Mouse (Mus musculus) kidney, embryonic 14.5 days (tissue): ENCODE results near the gene Gm43191. TPM values are rescaled to one million over a fixed set of nuclear protein-coding genes. Genes with fewer than 3 reads are reported as not detected.
A peak's percentile ranks its signal among the peaks of the same experiment; 100 is the strongest.

Experiments used
- ATAC-seq: fragments of 200-750 bp; cut with Nextera tagmentation; 2 replicates; pipeline ENCODE4 v1.8.0; 2017; ENCODE audit warnings: moderate number of reproducible peaks, mild to moderate bottlenecking, moderate TSS enrichment, moderate library complexity; ENCODE audit not compliant: low FRiP score, low TSS enrichment
- H3K27ac ChIP-seq: fragments of 300-500 bp; sonication (generic); 2 replicates; pipeline ENCODE4 v1.5.1; 2014; ENCODE audit warnings: low read depth, mild to moderate bottlenecking, low read length, moderate library complexity, mixed read lengths
- H3K27me3 ChIP-seq: fragments of 300-500 bp; sonication (generic); 2 replicates; pipeline ENCODE4 v1.6.1; 2014; ENCODE audit warnings: mild to moderate bottlenecking, low read length; ENCODE audit not compliant: control insufficient read depth, insufficient read depth
- H3K36me3 ChIP-seq: fragments of 300-500 bp; sonication (generic); 2 replicates; pipeline ENCODE4 v1.6.1; 2014; ENCODE audit warnings: low read length, mixed read lengths; ENCODE audit not compliant: control insufficient read depth, insufficient read depth
- H3K4me1 ChIP-seq: fragments of 300-500 bp; sonication (generic); 2 replicates; pipeline ENCODE4 v1.6.1; 2014; ENCODE audit warnings: low read length, mixed read lengths; ENCODE audit not compliant: control insufficient read depth, insufficient read depth
- H3K4me2 ChIP-seq: fragments of 300-500 bp; sonication (generic); replicated peaks from 2 replicates; pipeline ENCODE4 v1.6.1; 2014; ENCODE audit warnings: low read depth, mild to moderate bottlenecking, low read length
- H3K4me3 ChIP-seq: fragments of 300-500 bp; sonication (generic); 2 replicates; pipeline ENCODE4 v1.5.1; 2014; ENCODE audit warnings: mild to moderate bottlenecking, low read length
- H3K9ac ChIP-seq: fragments of 300-500 bp; sonication (generic); 2 replicates; pipeline ENCODE4 v1.6.1; 2014; ENCODE audit warnings: low read depth, mild to moderate bottlenecking, low read length, moderate library complexity
- H3K9me3 ChIP-seq: fragments of 300-500 bp; sonication (generic); 2 replicates; pipeline ENCODE4 v1.6.1; 2016; ENCODE audit warnings: low read length; ENCODE audit not compliant: control insufficient read depth
- WGBS: fragments of 180-500 bp; shearing (Covaris S2); extraction: QIAGEN DNeasy Blood & Tissue Kit; methylation state at CpG from one replicate; pipeline ENCODE4 v1.1.7; 2014; 5-methylcytosine and 5-hydroxymethylcytosine counted together
- polyA plus RNA-seq: library from polyadenylated mRNA; unstranded; fragments of >200 nt; fragmentation: Nextera tagmentation; extraction: Ambion mirVana; gene quantifications from 2 replicates; pipeline ENCODE4 v1.2.1, GENCODE M21; 2014

Gm43191 gene
- polyA plus RNA-seq: not detected in 2 replicates

- ATAC-seq: no peak
- H3K9me3 ChIP-seq: no peaks in the 10 kb centered on the region
- no peak within 1 kb of the TSS for H3K4me3 ChIP-seq
Observed at GRCm38 (mm10) chr3:116681160-116681559, at the start of gene Gm43191. Gene Gm43191 (minus strand): TSS chr3:116681260.

GRCm38 (mm10) chr3:116729483-116730174 is 48.6 kb upstream of the Gm43191 start:
- H3K4me1 ChIP-seq: 0 out of 2 replicates have a peak, but pooled peaks cover 4% of the 10 kb centered on the region
- H3K4me2 ChIP-seq: no peak overlapping the region
- no peaks in the 10 kb centered on the region for H3K9me3 ChIP-seq
- H3K27me3 ChIP-seq: no peaks in the 10 kb centered on the region
- H3K36me3 ChIP-seq: no peaks in the 10 kb centered on the region
- no peak overlapping the region for H3K4me3 ChIP-seq
- ATAC-seq: no peak
- H3K9ac ChIP-seq: no peak overlapping the region
- WGBS: 84% methylated on average over 2 of the region's 2 CpGs
- no peak overlapping the region for H3K27ac ChIP-seq

More at GRCm38 (mm10) chr3:116681160-116681559, at the start of gene Gm43191:
- Histone ChIP-seq H3K27me3 (no peaks in the 10 kb centered on the region), H3K27ac (no peak within 1 kb of the TSS), H3K4me2 (no peak within 1 kb of the TSS), H3K9ac (no peak within 1 kb of the TSS), H3K4me1 (no peaks in the 10 kb centered on the region), H3K36me3 (no peaks in the 10 kb centered on the region; the same call in 1 of the 2 replicates)
- WGBS: 100% methylated on average over 1 of the region's 1 CpGs

GRCm38 (mm10) chr3:116726807-116727206 is 45.7 kb upstream of the Gm43191 start:
- Histone ChIP-seq H3K4me2 (no peak overlapping the region), H3K4me1 (0 out of 2 replicates have a peak, but pooled peaks cover 4% of the 10 kb centered on the region), H3K9me3 (no peaks in the 10 kb centered on the region), H3K27me3 (no peaks in the 10 kb centered on the region), H3K4me3 (no peak overlapping the region), H3K27ac (peak overlapping the region; percentile 51; the same call in 1 of the 2 replicates), H3K36me3 (no peaks in the 10 kb centered on the region), H3K9ac (no peak overlapping the region)
- WGBS: 36% methylated on average over 9 of the region's 9 CpGs
- peak; percentile 58; the same call in 1 of the 2 replicates for ATAC-seq

GRCm38 (mm10) chr3:116723496-116724481 is 42.7 kb upstream of the Gm43191 start:
- Histone ChIP-seq H3K4me2 (no peak overlapping the region), H3K36me3 (no peaks in the 10 kb centered on the region), H3K27me3 (no peaks in the 10 kb centered on the region), H3K9ac (no peak overlapping the region), H3K9me3 (no peaks in the 10 kb centered on the region), H3K4me3 (no peak overlapping the region), H3K27ac (no peak overlapping the region; the same call in 1 of the 2 replicates), H3K4me1 (0 out of 2 replicates have a peak, but pooled peaks cover 4% of the 10 kb centered on the region)
- 56% methylated on average over 10 of the region's 10 CpGs for WGBS
- ATAC-seq: peak; percentile 49; the same call in 1 of the 2 replicates

- H3K4me2 ChIP-seq: no peak overlapping the region
- 75% methylated on average over 4 of the region's 4 CpGs for WGBS
- ATAC-seq: no peak
- H3K9me3 ChIP-seq: no peaks in the 10 kb centered on the region
- no peak overlapping the region for H3K4me3 ChIP-seq
- H3K27me3 ChIP-seq: no peaks in the 10 kb centered on the region
- 0 out of 2 replicates have a peak, but pooled peaks cover 4% of the 10 kb centered on the region for H3K4me1 ChIP-seq
- H3K9ac ChIP-seq: no peak overlapping the region
- H3K36me3 ChIP-seq: no peaks in the 10 kb centered on the region
- H3K27ac ChIP-seq: no peak overlapping the region
Observed at GRCm38 (mm10) chr3:116722980-116723379, 41.9 kb upstream of the Gm43191 start.

GRCm38 (mm10) chr3:116718951-116719350 is 37.9 kb upstream of the Gm43191 start:
- Histone ChIP-seq H3K4me1 (no peaks in the 10 kb centered on the region), H3K4me2 (no peak overlapping the region), H3K9me3 (no peaks in the 10 kb centered on the region), H3K4me3 (no peak overlapping the region), H3K27me3 (no peaks in the 10 kb centered on the region), H3K36me3 (no peaks in the 10 kb centered on the region), H3K9ac (no peak overlapping the region), H3K27ac (no peak overlapping the region)
- ATAC-seq: no peak
- 74% methylated on average over 3 of the region's 3 CpGs for WGBS

GRCm38 (mm10) chr3:116713031-116713430 is 32.0 kb upstream of the Gm43191 start:
- no peaks in the 10 kb centered on the region for H3K27me3 ChIP-seq
- peak overlapping the region; percentile 98 for H3K4me3 ChIP-seq
- WGBS: 20% methylated on average over 5 of the region's 5 CpGs
- peak overlapping the region; percentile 79 for H3K4me2 ChIP-seq
- no peaks in the 10 kb centered on the region for H3K9me3 ChIP-seq
- H3K27ac ChIP-seq: no peak overlapping the region
- H3K36me3 ChIP-seq: no peaks in the 10 kb centered on the region
- H3K9ac ChIP-seq: peak overlapping the region; percentile 97; the same call in 1 of the 2 replicates
- H3K4me1 ChIP-seq: 0 out of 2 replicates have a peak, but pooled peaks cover 9% of the 10 kb centered on the region
- no peak for ATAC-seq

- H3K4me1 ChIP-seq: 0 out of 2 replicates have a peak, but pooled peaks cover 9% of the 10 kb centered on the region
- under 1% methylated on average over 8 of the region's 8 CpGs for WGBS
- peak within 1 kb of the TSS; percentile 65; the same call in 1 of the 2 replicates for H3K27ac ChIP-seq
- no peaks in the 10 kb centered on the region for H3K27me3 ChIP-seq
- peak within 1 kb of the TSS; percentile 97 for H3K9ac ChIP-seq
- H3K36me3 ChIP-seq: no peaks in the 10 kb centered on the region
- peak within 1 kb of the TSS; percentile 79 for H3K4me2 ChIP-seq
- ATAC-seq: peak; percentile 28; the same call in 1 of the 2 replicates
- H3K9me3 ChIP-seq: no peaks in the 10 kb centered on the region
- H3K4me3 ChIP-seq: peak within 1 kb of the TSS; percentile 98
Observed at GRCm38 (mm10) chr3:116712436-116712881, 31.4 kb upstream of the Gm43191 start, which contains the start of gene Slc35a3. Gene Slc35a3 (minus strand): TSS chr3:116712831.
